Mouse (Mus musculus) naive thymus-derived CD4-positive, alpha-beta T cell, adult 5 months (primary cell): ENCODE data around the gene 8030411F24Rik. TPM values are rescaled to one million over a fixed set of nuclear protein-coding genes. Genes with fewer than 3 reads are reported as not detected.

ENCODE experiments used
- polyA plus RNA-seq: library from polyadenylated mRNA; unstranded; fragments of 100-300 nt; shearing (Covaris generic); gene quantifications from one replicate; pipeline ENCODE4 v1.2.1, GENCODE M21; 2017

8030411F24Rik gene
- polyA plus RNA-seq: not detected

GRCm38 (mm10) chr2:148781709-148782108 is at the start of gene 8030411F24Rik:
8030411F24Rik (plus strand) TSS chr2:148782009.

GRCm38 (mm10) chr2:148732327-148733000 is 49.3 kb upstream of the 8030411F24Rik start, which contains the start of gene Napb:
Napb (minus strand) TSS chr2:148732467.

GRCm38 (mm10) chr2:148750058-148750457 is 31.8 kb upstream of the 8030411F24Rik start, which contains the start of gene Cstl1:
Cstl1 (plus strand) TSS chr2:148750358.

GRCm38 (mm10) chr2:148771397-148771796 is 10.4 kb upstream of the 8030411F24Rik start, which contains the start of gene Cst11:
Cst11 (minus strand) TSS chr2:148771497.

GRCm38 (mm10) chr2:148789142-148789541 is 7.3 kb downstream of the 8030411F24Rik start, which contains the start of gene Cst12:
Cst12 (plus strand) TSS chr2:148789361.

GRCm38 (mm10) chr2:148798485-148798884 is 16.7 kb downstream of the 8030411F24Rik start, which contains the start of gene Cst8:
Cst8 (plus strand) TSS chr2:148798785.

GRCm38 (mm10) chr2:148819909-148820308 is 38.1 kb downstream of the 8030411F24Rik start, which contains the start of gene Cst13:
Cst13 (plus strand) TSS chr2:148820081.

GRCm38 (mm10) chr2:148834912-148835311 is 53.1 kb downstream of the 8030411F24Rik start, which contains the start of gene Cst9:
Cst9 (plus strand) TSS chr2:148835147.

Other genes starting within 250 kb of the 8030411F24Rik start
- gene Nxt1, start 109.4 kb upstream of the 8030411F24Rik start, polyA plus RNA-seq: 45.6 TPM
- gene Gzf1, start 101.0 kb upstream of the 8030411F24Rik start, polyA plus RNA-seq: 6.5 TPM
- 0.93 TPM for gene Napb, start 49.5 kb upstream of the 8030411F24Rik start, polyA plus RNA-seq
- gene Cstl1, start 31.7 kb upstream of the 8030411F24Rik start, polyA plus RNA-seq: not detected
- gene Cst11, start 10.5 kb upstream of the 8030411F24Rik start, polyA plus RNA-seq: not detected
- not detected for gene Cst12, start 7.4 kb downstream of the 8030411F24Rik start, polyA plus RNA-seq
- gene Cst8, start 16.8 kb downstream of the 8030411F24Rik start, polyA plus RNA-seq: not detected
- gene Cst13, start 38.1 kb downstream of the 8030411F24Rik start, polyA plus RNA-seq: not detected
- not detected for gene Cst9, start 53.1 kb downstream of the 8030411F24Rik start, polyA plus RNA-seq
- not detected for gene 9230104L09Rik, start 83.0 kb downstream of the 8030411F24Rik start, polyA plus RNA-seq
- 66.9 TPM for gene Cst3, start 93.7 kb downstream of the 8030411F24Rik start, polyA plus RNA-seq
- not detected for gene Gm1330, start 221.2 kb downstream of the 8030411F24Rik start, polyA plus RNA-seq
- not detected for gene Gm10750, start 235.2 kb downstream of the 8030411F24Rik start, polyA plus RNA-seq